Mouse (Mus musculus) urinary bladder, postnatal 25 days (tissue): ENCODE data around the gene B3galt4.

ENCODE experiments used
- DNase-seq: peaks from one replicate; pipeline ENCODE4 v3.0.0; 2022; ENCODE audit warnings: low spot score

The B3galt4 gene

DNA sequence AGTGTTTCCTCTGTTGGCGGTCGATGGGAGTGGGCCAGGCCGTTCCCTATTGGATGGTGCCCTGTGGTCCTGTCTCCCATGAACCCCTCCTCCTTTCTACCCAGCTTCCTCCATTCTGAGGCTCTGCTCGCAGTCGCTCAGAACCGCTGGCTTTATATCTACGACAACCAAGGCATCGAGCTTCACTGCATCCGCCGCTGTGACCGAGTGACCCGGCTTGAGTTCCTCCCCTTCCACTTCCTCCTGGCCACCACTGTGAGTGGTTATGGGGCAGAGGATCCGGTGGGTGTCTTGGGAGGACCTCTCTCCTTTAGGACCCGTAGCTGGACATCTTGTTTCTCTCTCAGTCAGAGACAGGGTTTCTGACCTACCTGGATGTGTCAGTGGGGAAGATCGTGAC lies 7.8 kb downstream of the B3galt4 start:
- no peak for DNase-seq

DNA sequence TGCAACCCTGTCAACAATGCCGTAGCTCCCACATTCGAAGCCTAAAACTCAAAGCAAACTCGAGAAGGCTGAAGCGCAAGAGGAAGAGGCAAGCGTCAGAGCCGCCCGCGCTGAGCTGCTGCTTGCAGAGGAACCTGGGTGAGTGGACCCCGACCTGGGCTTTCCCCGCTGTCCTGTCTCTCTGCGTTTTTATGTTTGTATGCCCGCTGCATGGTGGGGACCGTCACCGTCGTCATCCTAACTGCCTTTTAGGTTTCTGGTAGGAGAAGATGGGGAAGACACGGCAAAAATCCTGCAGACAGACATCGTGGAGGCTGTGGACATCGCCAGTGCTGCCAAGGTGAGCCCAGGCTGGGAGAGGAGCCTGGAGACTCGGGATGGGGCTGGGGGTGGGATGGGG lies 9.9 kb downstream of the B3galt4 start:
- no peak for DNase-seq

DNA sequence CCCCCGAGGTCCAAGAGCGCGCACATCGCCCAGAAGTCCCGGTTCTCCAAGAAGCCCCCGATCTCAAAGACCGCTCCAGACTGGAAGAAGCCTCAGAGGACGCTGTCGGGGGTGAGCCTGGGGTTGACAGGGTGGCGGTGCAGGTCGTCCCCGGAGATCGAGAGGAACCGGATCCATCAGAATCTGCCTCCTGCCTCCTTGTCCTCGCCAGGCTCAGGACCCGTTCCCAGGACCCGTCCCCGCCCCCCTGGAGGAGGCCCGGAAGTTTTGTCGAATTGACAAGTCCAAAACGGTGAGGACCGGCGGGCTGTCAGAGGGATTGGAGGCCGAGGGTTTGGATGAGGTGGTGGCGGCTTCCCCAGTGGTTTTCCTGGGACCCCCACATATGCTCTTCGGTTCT lies 10.3 kb downstream of the B3galt4 start:
- DNase-seq, result no peak

DNA sequence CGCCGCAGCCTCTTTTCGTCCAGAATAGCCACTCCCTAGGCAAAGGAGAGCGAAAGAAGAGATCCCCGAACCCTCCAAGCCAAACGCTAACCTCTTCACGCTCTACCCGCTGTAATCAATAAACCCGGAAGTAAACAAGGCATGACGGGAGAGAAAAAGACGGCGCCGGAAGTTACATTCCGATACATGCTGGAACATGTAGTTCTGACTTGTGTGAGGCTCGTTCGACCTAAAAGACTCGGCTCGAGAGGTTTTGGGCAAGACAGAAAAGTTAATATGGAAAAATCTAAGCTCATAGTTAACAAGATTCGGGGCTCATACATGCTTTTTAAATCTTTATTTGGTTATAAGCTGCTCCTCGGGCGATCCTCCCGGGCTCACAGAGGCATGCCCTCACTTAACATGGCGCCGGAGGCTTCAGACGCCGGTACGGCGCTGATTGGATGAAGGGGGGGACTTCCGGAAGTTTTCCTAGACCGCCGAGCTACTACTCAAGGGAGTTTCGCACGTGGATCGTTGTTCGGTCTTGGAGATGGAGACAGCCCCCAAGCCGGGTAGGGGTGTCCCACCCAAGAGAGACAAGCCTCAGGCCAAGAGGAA lies 11.0 kb downstream of the B3galt4 start, which contains the start of the genes Pfdn6 and Wdr46:
Pfdn6 (minus strand) TSS at position 138 of the 600 bp plus-strand sequence.
Wdr46 (plus strand) TSS at position 455 of the 600 bp plus-strand sequence.
- DNase-seq, result peak; percentile 86

DNA sequence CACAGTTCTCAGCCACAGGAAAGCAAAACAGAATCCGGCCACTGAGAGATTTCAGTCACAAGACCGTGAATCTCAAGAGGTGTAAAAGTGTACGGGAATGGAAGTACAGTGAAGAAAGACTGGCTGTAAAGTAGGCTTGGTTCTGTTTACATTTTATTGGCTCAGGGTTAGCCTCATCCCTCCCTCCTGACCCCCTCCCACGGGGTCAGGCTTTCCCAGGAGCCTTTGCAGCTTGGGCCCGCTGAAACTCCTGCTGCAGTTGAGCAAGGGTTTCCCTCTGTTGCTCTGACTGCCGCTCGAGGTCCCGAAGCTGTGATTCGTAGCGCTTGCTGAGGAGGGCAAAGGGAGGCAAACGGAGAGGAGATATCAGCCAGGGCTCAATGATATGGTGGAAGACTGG lies 12.5 kb downstream of the B3galt4 start:
- no peak for DNase-seq

DNA sequence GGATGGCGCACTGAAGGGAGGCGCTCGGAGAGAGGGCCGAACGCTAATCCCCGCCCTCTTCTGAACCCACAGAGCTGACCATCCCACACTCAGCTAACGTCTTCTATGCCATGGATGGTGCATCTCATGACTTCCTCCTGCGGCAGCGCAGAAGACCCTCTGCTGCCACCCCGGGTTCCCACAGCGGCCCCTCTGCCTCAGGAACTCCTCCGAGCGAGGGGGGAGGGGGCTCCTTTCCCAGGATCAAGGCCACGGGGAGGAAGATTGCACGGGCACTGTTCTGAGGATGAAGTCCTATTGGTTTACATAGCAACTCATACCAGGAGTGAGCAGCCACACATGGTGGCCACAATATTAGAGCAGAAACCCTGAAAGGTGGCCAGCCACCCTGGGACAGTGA lies 14.3 kb downstream of the B3galt4 start:
- DNase-seq, result no peak

- no peak for DNase-seq
These were observed 15.7 kb downstream of the B3galt4 start for GRCm38 (mm10) chr17:33935422-33936055.

GRCm38 (mm10) chr17:33932970-33933369 lies 18.3 kb downstream of the B3galt4 start:
- no peak for DNase-seq

DNA sequence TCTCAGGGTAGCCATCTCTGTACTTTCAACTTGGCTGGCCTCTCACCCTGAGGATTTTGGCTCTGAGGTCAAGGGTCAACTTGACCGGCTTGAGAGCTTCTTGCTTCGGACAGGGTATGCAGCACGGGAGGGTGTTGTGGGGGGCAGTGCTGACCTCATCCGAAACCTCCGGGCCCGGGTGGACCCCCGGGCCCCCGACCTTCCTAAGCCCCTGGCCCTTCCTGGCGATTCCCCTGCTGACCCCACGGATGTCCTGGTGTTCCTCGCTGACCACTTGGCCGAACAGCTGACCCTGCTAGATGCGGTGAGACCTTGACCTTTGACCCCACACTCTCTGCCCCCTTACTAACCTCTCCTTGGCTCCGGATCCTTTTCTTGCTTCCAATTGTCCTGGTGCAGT lies 18.8 kb downstream of the B3galt4 start:
- DNase-seq, result no peak

- no peak for DNase-seq
These were observed 19.3 kb downstream of the B3galt4 start for GRCm38 (mm10) chr17:33931947-33932346.

DNA sequence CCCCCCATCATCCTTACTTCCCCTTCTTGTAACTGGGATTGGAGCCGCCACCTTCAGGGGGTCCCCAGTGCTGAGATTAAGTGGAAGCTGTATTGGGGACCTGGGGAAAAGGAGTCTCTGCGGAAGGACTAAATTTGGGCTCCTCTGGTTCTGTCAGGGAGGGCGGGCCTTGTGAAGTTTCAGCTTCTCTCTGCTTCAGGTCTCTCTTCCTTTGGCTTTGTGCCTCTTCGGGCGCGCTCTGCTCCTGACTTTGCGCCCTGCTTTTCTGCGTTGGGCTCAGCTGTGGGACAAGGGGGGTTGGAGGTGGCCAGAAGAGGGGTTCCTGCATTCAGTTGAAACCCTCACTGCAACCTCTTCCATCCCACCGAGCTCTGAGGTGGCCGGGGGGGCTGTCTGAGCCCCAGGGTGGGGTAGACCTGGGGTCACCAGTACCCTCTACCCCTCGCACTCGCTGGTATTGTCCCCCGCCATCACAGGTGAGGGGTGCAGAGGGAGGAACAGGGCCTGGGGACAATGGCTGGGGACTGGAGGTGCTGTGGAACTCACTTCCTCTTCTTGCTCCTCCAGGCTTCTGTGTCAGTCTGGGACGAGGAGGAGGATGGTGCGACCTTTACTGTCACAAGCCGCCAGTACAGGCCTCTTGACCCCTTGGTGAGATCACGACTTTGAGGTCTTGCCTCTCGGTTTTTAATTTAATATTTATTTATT lies 20.0 kb downstream of the B3galt4 start:
- DNase-seq, result no peak

- DNase-seq, result peak; percentile 62
These were observed 20.8 kb downstream of the B3galt4 start for GRCm38 (mm10) chr17:33930280-33931158.

DNA sequence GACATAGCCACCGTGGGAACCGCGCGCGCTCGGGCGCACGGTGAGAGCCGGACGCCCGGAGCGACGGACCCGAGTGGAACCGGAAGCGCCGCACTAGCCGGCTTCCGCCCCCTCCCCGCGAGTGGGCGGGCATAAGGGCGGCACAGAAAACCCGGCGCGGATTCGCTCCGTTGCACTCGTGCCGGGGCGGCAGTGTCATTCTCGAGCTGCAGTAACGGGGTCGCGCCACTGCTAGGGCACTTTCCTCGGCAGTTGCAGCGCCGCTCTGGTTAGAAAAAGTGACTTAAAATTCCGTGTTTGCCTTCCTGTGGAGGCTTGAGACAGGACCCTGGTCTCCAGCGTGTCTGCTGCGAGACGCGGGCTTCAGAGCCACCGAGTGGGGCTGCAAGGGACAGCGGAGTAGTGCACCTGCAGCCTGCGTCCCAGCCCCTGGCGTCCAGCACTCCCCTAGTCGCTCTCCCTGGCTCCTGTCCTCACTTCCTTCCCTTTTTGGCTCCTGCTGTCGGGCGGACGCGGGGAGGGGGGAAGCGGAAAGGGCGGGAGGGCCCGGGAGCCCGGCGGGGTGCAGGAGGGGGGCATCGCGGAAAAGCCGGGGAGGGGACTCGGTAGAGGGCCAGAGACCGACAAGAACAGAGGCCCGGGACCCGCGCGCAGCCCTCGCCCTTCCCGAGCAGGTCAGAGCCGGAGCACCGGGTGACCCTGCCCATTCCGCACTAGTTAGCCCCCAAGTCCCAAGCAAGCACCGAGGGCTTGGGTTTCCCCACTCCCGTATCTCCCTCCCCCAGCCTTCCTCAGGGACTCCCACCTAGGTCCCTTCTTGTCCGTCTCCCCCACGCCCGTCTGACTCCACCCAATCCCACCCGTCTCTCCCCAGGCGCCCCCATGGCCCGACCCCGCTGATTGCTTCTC lies 21.7 kb downstream of the B3galt4 start, which contains the start of gene Rgl2:
Rgl2 (plus strand) TSS at position 173 of the 909 bp plus-strand sequence.
- DNase-seq, result peak; percentile 94

GRCm38 (mm10) chr17:33928251-33928947 lies 22.9 kb downstream of the B3galt4 start:
- no peak for DNase-seq

GRCm38 (mm10) chr17:33926207-33926932 lies 24.9 kb downstream of the B3galt4 start:
- no peak for DNase-seq

GRCm38 (mm10) chr17:33925406-33926116 lies 25.7 kb downstream of the B3galt4 start:
- no peak for DNase-seq

- no peak for DNase-seq
These were observed 26.6 kb downstream of the B3galt4 start for GRCm38 (mm10) chr17:33924577-33925283.

GRCm38 (mm10) chr17:33921361-33921760 lies 29.9 kb downstream of the B3galt4 start:
- no peak for DNase-seq
